Mouse (Mus musculus) neural tube, embryonic 14.5 days (tissue): ENCODE results near the gene Ccdc187. TPM values are rescaled to one million over a fixed set of nuclear protein-coding genes. Genes with fewer than 3 reads are reported as not detected.
A peak's percentile ranks its signal among the peaks of the same experiment; 100 is the strongest.

ENCODE experiments used
- ATAC-seq: fragments of 200-750 bp; cut with Nextera tagmentation; 2 replicates; pipeline ENCODE4 v1.8.0; 2017; ENCODE audit warnings: low read depth, mild to moderate bottlenecking, moderate TSS enrichment, moderate library complexity
- H3K27ac ChIP-seq: fragments of 300-500 bp; sonication (generic); 2 replicates; pipeline ENCODE4 v1.5.1; 2014; ENCODE audit warnings: low read depth, mild to moderate bottlenecking, control low read depth, low read length, moderate library complexity, mixed read lengths
- H3K27me3 ChIP-seq: fragments of 300-500 bp; sonication (generic); 2 replicates; pipeline ENCODE4 v1.6.1; 2014; ENCODE audit warnings: low read length; ENCODE audit not compliant: control insufficient read depth, insufficient read depth
- H3K36me3 ChIP-seq: fragments of 300-500 bp; sonication (generic); 2 replicates; pipeline ENCODE4 v1.6.1; 2014; ENCODE audit warnings: low read length, mixed read lengths; ENCODE audit not compliant: control insufficient read depth, insufficient read depth
- H3K4me1 ChIP-seq: fragments of 300-500 bp; sonication (generic); 2 replicates; pipeline ENCODE4 v1.6.1; 2014; ENCODE audit warnings: low read length; ENCODE audit not compliant: control insufficient read depth, insufficient read depth
- H3K4me2 ChIP-seq: fragments of 300-500 bp; sonication (generic); 2 replicates; pipeline ENCODE4 v1.6.1; 2014; ENCODE audit warnings: mild to moderate bottlenecking, low read depth, low read length, control low read depth
- H3K4me3 ChIP-seq: fragments of 300-500 bp; sonication (generic); 2 replicates; pipeline ENCODE4 v1.5.1; 2014; ENCODE audit warnings: low read depth, low read length, control low read depth, mixed read lengths
- H3K9ac ChIP-seq: fragments of 300-500 bp; sonication (generic); replicated peaks from 2 replicates; pipeline ENCODE4 v1.6.1; 2014; ENCODE audit warnings: low read depth, mild to moderate bottlenecking, control low read depth, low read length, mixed read lengths
- H3K9me3 ChIP-seq: fragments of 300-500 bp; sonication (generic); 2 replicates; pipeline ENCODE4 v1.6.1; 2016; ENCODE audit warnings: low read length; ENCODE audit not compliant: control insufficient read depth
- WGBS: fragments of 180-500 bp; shearing (Covaris S2); extraction: QIAGEN DNeasy Blood & Tissue Kit; methylation state at CpG from one replicate; pipeline ENCODE4 v1.1.7; 2014; 5-methylcytosine and 5-hydroxymethylcytosine counted together
- polyA plus RNA-seq: library from polyadenylated mRNA; unstranded; fragments of >200 nt; fragmentation: Nextera tagmentation; extraction: Ambion mirVana; gene quantifications from 2 replicates; pipeline ENCODE4 v1.2.1, GENCODE M21; 2014

The Ccdc187 gene
- polyA plus RNA-seq, 1 experiment from 2014 or later = 0.08 TPM

DNA sequence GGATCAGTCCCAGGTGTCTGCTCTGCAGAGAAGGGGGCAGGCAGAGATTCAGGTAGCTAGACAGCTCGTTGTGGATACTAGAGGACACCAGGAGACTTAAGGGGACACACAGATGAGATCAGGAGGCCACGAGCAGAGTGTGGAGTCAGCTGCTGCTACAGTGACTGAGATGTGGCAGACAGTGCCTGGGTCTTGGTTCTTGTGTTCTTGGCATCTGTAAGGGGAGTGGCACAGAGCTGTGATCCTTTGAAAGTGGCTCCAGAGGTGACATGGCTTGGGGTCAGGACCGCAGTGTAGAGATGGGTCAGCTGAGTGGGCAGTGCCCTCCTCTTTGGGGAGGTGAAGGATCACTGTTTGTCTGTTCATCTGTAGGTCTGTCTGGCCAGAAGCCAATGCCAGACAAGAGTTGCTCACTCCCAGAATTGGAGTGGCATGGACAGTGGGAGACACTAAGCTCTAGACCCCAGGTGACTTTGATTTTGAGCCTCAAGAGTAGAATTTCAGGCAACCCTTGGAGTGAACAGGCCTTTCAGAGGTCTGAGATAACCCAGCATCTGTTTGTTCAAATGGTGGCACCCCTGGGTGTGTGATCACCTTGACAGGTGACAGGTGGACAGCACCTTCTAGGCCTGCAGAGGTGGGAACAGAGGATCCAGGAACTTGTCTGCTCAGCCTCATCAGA, 23.8 kb upstream of the Ccdc187 start:
- Histone ChIP-seq H3K36me3 (peaks cover 2% of the 10 kb centered on the region; the same call in 1 of the 2 replicates), H3K9ac (0 out of 2 replicates have a peak overlapping the region, but pooled peaks have one; percentile 16), H3K27ac (no peak overlapping the region), H3K4me2 (peak overlapping the region; percentile 98), H3K27me3 (no peaks in the 10 kb centered on the region), H3K4me3 (no peak overlapping the region), H3K9me3 (no peaks in the 10 kb centered on the region), H3K4me1 (peaks cover 38% of the 10 kb centered on the region)
- WGBS = 84% methylated on average over 3 of the region's 3 CpGs
- no peak for ATAC-seq

DNA sequence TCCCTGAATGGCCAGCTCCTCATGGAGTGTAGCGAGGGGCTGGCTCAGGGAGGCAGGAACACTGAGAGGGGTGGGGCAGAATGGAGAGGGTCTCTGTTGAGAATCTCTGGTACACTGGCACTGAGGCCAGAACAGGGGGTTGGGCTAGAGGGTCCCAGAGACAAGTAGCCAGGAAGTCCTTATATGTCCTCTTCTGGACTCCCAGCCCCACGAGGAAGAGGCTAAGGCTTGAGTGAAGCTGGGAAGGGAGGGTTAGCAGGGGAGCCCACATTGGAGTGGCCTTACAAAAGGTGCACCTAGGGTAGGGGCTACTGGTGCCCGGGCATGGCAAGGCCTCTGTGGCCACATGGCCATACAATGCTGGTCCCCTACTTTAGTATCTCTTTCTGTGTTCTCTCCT, 23.0 kb upstream of the Ccdc187 start:
- no peaks in the 10 kb centered on the region for H3K36me3 ChIP-seq
- peaks cover 38% of the 10 kb centered on the region for H3K4me1 ChIP-seq
- peak overlapping the region; percentile 85 for H3K4me3 ChIP-seq
- no peak for ATAC-seq
- H3K4me2 ChIP-seq = peak overlapping the region; percentile 98
- H3K9me3 ChIP-seq = no peaks in the 10 kb centered on the region
- WGBS = 67% methylated on average over 3 of the region's 3 CpGs
- no peak overlapping the region for H3K27ac ChIP-seq
- peak overlapping the region; percentile 99; the same call in 1 of the 2 replicates for H3K9ac ChIP-seq
- H3K27me3 ChIP-seq = no peaks in the 10 kb centered on the region

DNA sequence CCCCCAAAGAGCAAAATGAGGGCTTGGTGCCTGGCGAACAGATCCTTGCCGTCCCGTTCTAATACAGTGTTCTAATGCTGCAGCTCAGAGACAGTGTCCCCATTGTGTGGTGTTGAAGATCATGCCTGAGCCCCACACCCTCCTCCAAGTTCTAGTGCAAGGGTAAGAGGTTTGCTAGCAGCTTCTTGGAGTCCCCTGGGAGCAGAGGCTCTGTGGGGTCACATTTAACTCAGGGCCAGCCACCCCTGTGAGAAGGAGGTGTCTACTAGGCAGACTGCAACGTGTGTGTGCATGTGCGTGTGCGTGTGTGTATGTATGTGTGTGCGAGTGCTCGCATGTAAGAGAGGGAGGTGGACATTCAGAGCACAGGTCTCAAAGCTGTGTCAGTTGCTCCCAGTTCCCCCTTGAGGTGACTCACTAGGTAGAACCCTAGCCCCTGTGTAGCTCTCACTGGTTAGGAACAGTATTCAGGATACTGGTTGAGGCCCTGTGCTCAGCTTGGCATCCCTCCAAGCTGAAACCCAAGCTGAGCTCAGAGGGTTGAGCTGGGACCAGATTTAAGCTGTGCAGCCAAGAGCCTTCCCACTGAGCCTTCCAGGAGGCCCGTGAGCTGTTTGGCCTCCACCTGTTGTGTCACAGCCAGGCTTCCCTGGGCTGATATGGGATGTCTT, 22.4 kb upstream of the Ccdc187 start:
- 54% methylated on average over 9 of the region's 9 CpGs for WGBS
- Histone ChIP-seq H3K27me3 (no peaks in the 10 kb centered on the region), H3K9ac (peak overlapping the region; percentile 99), H3K4me2 (peak overlapping the region; percentile 98), H3K36me3 (no peaks in the 10 kb centered on the region), H3K9me3 (no peaks in the 10 kb centered on the region), H3K27ac (peak overlapping the region; percentile 96), H3K4me1 (peaks cover 38% of the 10 kb centered on the region), H3K4me3 (peak overlapping the region; percentile 85)
- ATAC-seq = 0 out of 2 replicates have a peak, but pooled peaks have one; percentile 12

DNA sequence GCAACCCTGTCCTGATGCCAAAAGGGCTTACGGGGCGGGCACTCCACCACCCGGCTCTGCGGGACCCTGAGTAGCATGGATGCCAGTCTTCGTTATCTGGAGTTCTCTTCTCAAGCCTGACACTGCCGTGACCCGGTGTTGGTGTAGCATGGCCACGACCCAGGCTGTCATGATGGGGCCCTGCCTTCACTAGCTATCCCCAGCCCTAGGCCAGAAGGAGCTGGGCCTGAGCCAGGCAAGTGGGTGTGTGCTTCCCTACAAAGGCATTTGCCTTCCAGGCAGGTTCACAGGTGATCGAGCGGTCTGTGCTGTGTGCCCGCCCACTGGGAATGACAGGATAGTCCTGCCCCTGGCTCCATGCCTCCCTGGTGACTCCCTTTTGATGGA, 21.6 kb upstream of the Ccdc187 start:
- WGBS = 0% methylated on average over 11 of the region's 11 CpGs
- H3K4me3 ChIP-seq = peak overlapping the region; percentile 85
- peak overlapping the region; percentile 98 for H3K4me2 ChIP-seq
- ATAC-seq = peak; percentile 39
- peak overlapping the region; percentile 99 for H3K9ac ChIP-seq
- no peaks in the 10 kb centered on the region for H3K9me3 ChIP-seq
- H3K27ac ChIP-seq = peak overlapping the region; percentile 96
- H3K36me3 ChIP-seq = no peaks in the 10 kb centered on the region
- peaks cover 38% of the 10 kb centered on the region for H3K4me1 ChIP-seq
- no peaks in the 10 kb centered on the region for H3K27me3 ChIP-seq

DNA sequence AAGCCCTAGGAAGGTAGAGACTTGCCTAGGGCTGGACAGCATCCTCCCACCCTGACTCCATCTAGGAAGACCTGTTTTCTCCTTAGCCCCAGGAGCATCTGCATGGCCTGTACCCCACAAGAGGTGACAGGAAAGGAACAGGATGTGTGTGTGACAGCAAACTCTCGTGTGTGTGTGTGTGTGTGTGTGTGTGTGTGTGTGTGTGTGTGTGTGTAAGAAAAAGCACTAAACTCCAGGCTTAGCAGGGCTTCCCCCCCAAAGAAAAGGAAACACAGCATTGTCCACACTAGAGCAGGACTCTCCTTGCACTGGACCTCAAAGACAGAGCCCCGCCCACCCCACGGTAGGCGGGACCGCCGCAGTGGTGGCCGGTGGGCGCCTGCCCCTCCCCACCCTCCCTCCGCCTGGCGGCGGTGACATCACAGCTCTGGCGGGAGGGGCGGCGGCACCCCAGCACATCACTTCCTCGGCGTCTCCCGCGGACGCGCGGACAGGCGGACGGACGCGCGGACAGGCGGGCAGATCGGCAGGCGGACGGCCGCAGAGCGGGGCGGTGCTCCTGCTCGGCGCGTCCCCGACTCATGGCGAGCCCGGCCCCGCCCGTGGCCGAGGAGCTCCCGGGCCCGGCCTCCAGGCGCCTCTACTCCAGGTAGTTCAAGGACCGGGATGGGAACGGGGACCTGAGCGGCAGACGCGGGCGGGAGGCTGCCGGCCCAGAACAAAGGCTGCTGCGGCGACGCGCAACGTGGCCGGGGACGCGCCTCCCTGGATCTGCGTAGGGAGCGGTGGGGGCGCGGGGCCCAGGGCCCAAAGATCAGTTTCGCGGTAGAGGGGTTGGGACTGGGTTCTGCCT, 20.9 kb upstream of the Ccdc187 start, which contains the start of gene Gpsm1:
TSS of gene Gpsm1 (plus strand) at position 444 of the 853 bp plus-strand sequence.
- Histone ChIP-seq H3K9ac (peak within 1 kb of the TSS; percentile 99), H3K4me1 (peaks cover 36% of the 10 kb centered on the region), H3K4me2 (peak within 1 kb of the TSS; percentile 98), H3K27me3 (no peaks in the 10 kb centered on the region), H3K36me3 (no peaks in the 10 kb centered on the region), H3K9me3 (no peaks in the 10 kb centered on the region), H3K27ac (peak within 1 kb of the TSS; percentile 96), H3K4me3 (peak within 1 kb of the TSS; percentile 85)
- under 1% methylated on average over 62 of the region's 66 CpGs for WGBS
- ATAC-seq = peak; percentile 84

DNA sequence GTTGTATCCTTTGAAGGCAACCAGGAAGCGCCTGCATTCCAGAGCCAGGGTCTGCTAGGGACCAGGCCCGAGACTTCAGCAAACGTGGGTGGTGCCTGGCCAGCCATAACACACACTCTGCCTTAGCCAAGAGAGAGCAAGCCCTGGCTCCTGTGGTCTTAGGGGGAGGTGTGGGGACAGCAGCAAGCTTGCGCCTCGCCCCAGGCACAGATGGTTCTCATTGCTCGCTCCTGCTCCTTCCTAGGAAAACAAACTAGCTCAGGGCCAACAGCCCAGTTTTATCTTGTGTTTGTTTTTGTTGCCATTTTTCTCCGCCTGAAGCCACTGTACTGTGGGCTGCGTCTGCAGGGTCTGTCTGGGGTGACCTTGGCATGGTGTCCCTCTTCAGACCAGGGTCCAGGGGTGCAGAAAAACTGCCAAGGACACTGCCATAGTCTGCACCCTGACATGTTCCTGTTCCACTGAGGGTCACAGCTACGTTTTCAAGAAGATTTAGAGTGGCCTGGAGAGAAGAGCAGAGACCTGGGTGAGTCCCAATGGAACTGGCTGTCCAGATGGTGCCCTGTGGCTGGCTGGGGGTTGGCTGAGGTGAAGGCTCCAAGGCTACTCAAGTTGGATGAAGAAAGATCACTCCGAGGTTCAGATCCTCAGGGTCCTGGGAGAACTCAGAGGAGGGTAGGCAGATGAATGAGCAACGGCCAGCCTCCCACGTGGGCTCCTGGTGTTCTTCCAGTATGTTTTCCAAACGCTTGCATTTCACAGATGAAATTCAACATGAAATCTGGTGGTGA, 20.1 kb upstream of the Ccdc187 start:
- 67% methylated on average over 13 of the region's 13 CpGs for WGBS
- Histone ChIP-seq H3K4me2 (peak overlapping the region; percentile 98; the same call in 1 of the 2 replicates), H3K4me3 (peak overlapping the region; percentile 85), H3K36me3 (no peaks in the 10 kb centered on the region), H3K27ac (peak overlapping the region; percentile 96), H3K27me3 (no peaks in the 10 kb centered on the region), H3K4me1 (peaks cover 29% of the 10 kb centered on the region), H3K9ac (no peak overlapping the region; the same call in 1 of the 2 replicates), H3K9me3 (no peaks in the 10 kb centered on the region)
- no peak for ATAC-seq

DNA sequence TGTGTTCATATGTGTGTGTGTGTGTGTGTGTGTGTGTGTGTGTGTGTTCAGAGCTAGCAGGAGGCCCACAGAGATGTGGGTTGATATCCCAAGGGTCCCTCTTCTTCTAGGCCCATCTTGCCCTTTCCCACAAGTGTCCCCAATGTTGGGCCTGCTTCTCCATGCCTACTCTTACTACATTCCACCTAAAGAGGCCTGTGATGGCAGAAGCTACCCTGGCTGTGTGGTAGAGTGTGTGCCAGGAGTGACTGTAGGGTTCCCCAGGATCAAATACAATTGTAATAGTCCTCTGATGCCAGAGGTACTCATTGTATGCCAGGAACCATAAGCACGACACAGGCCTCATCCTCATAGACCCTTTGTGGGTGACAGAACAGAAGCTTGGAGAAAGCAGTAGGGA, 19.0 kb upstream of the Ccdc187 start:
- 89% methylated on average over 1 of the region's 1 CpGs for WGBS
- H3K27me3 ChIP-seq = no peaks in the 10 kb centered on the region
- peaks cover 19% of the 10 kb centered on the region for H3K4me1 ChIP-seq
- H3K4me2 ChIP-seq = no peak overlapping the region
- no peaks in the 10 kb centered on the region for H3K9me3 ChIP-seq
- ATAC-seq = no peak
- H3K4me3 ChIP-seq = no peak overlapping the region
- no peak overlapping the region for H3K27ac ChIP-seq
- H3K9ac ChIP-seq = no peak overlapping the region
- H3K36me3 ChIP-seq = no peaks in the 10 kb centered on the region

DNA sequence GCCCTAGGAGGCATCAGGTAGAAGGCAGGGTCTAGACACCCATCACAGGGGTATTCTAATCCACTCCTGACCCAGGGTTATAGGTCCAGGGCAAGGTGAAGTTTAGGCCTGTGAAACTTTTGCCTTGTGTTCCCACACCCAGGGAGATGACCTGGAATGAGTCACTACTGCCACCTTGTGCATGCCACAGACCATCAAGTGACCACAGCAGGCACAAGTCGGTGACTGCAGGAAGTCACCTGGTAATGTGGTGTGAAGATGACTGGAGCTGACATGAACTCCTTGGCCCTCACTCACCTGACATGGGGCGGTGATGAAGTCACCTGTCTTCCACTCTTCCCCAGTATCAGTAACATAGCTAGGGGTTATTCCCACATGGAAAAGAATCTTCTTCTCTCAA, 18.5 kb upstream of the Ccdc187 start:
- no peaks in the 10 kb centered on the region for H3K36me3 ChIP-seq
- H3K4me3 ChIP-seq = no peak overlapping the region
- no peak for ATAC-seq
- H3K9me3 ChIP-seq = no peaks in the 10 kb centered on the region
- H3K27me3 ChIP-seq = no peaks in the 10 kb centered on the region
- no peak overlapping the region for H3K9ac ChIP-seq
- H3K4me1 ChIP-seq = peaks cover 14% of the 10 kb centered on the region
- H3K4me2 ChIP-seq = no peak overlapping the region
- WGBS = 63% methylated on average over 2 of the region's 2 CpGs
- H3K27ac ChIP-seq = no peak overlapping the region
